Mouse (Mus musculus): ENCODE results near the gene Myrip.

- TF ChIP-seq CTCF (IDR thresholded peaks at IDR 0.05) (no peak), POLR2A (IDR thresholded peaks at IDR 0.05; ENCODE audit: insufficient read depth, low read depth, low read length) (no peak), EP300 (IDR thresholded peaks at IDR 0.05; ENCODE audit: insufficient read depth, low read depth, low read length) (no peak)
These were observed 8.8 kb upstream of the Myrip start for GRCm38 (mm10) chr9:120292488-120292887.

All from heart, adult 2 months (tissue).